Mouse (Mus musculus): ENCODE results near the gene Arap1.

- TF ChIP-seq CTCF (IDR thresholded peaks at IDR 0.05; ENCODE audit: low read depth, low read length), result no peak
- no peak for TF ChIP-seq POLR2A (IDR thresholded peaks at IDR 0.05; ENCODE audit: insufficient read depth, low read length)
- no peak for TF ChIP-seq EP300 (IDR thresholded peaks at IDR 0.05; ENCODE audit: insufficient read depth, low read depth, low read length)
These were observed 29.0 kb upstream of the Arap1 start for GRCm38 (mm10) chr7:101318848-101319247.
